Mouse (Mus musculus): Measurements from ENCODE around the gene Olfr1168.
"Not testable (repeated sequence)": the region's sequence is repeated elsewhere in the genome, so short reads cannot be mapped to it uniquely, and the experiment has no call there.

Gene Olfr1168

GRCm38 (mm10) chr2:88181580-88181979 lies at the start of gene Olfr1168:
TSS of gene Olfr1168 (plus strand) at chr2:88181880.
- no peak for DNase-seq (ENCODE audit: low spot score in 2 of 2)

GRCm38 (mm10) chr2:88155093-88155492 lies 26.6 kb upstream of the Olfr1168 start, which contains the start of gene Olfr1167:
TSS of gene Olfr1167 (minus strand) at chr2:88155193.
- not testable (repeated sequence) for DNase-seq (ENCODE audit: low spot score in 2 of 2)

- no peak for DNase-seq (ENCODE audit: low spot score in 2 of 2)
Observed at GRCm38 (mm10) chr2:88220784-88221183, 39.1 kb downstream of the Olfr1168 start.

- DNase-seq (ENCODE audit: low spot score in 2 of 2) = no peak
Observed at GRCm38 (mm10) chr2:88228234-88228633, 46.6 kb downstream of the Olfr1168 start, which contains the start of gene Olfr1170. TSS of gene Olfr1170 (minus strand) at chr2:88228334.
